Mouse (Mus musculus): ENCODE data around the gene Tent4a. TPM values are rescaled to one million over a fixed set of nuclear protein-coding genes. Genes with fewer than 3 reads are reported as not detected.

The Tent4a gene
- polyA plus RNA-seq, 1 experiment from 2014 or later: 10.4 TPM

DNA sequence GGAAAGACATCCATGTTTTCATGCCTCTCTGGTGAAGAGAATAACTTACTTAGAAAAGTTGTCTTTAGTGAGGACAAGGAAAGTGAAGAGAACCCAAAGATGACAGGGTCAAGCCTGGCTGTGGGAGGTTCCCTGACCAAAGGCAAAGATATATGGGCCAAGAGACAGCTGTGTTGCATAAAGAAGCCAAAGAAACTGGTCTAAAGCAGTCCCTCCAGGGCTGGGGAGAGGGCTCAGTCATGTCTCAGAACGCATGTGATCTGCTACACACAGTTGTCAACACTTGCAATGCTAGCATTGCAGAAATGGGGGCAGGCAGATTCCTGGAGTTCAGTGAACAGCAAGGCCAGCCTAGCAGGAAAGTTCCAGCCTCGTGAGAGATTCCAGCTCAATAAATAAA is 77.3 kb downstream of the Tent4a start:
- no peak overlapping the region for H3K9ac ChIP-seq (replicated peaks; ENCODE audit: low read depth, low read length)
- no peaks in the 10 kb centered on the region for H3K27me3 ChIP-seq (ENCODE audit: control insufficient read depth, insufficient read depth, low read length)
- H3K4me3 ChIP-seq (ENCODE audit: low read depth, low read length): no peak overlapping the region
- ATAC-seq (ENCODE audit: low read depth): no peak
- no peak overlapping the region for H3K4me2 ChIP-seq (ENCODE audit: low read depth, low read length)
- 74% methylated on average over 2 of the region's 2 CpGs for WGBS
- H3K36me3 ChIP-seq (ENCODE audit: control insufficient read depth, insufficient read depth, low read length): no peaks in the 10 kb centered on the region
- H3K9me3 ChIP-seq (ENCODE audit: control insufficient read depth, low read length): no peaks in the 10 kb centered on the region
- H3K27ac ChIP-seq (ENCODE audit: low read depth, low read length): no peak overlapping the region
- no peaks in the 10 kb centered on the region for H3K4me1 ChIP-seq (ENCODE audit: control insufficient read depth, insufficient read depth, low read length)

DNA sequence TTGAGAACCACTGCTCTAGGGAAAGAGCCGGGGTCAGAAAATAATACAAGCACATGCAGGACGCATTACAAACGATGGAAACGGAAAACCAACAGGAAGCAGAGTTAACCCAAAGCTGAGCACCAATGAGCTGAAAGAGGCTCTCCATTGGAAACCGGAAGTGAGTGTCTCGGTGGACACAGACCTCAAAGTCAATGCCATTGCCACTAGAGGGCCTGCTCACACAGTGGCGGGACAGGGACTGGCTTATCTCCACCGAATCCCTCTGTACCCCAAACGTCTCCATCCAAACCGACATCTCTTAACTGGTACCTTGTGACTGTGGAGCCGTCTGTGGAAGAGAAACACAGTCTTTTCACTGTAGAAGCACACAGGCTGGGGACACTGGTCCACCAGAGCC is 77.8 kb downstream of the Tent4a start:
- Histone ChIP-seq H3K4me2 (ENCODE audit: low read depth, low read length) (no peak overlapping the region), H3K9me3 (ENCODE audit: control insufficient read depth, low read length) (no peaks in the 10 kb centered on the region), H3K36me3 (ENCODE audit: control insufficient read depth, insufficient read depth, low read length) (no peaks in the 10 kb centered on the region), H3K9ac (replicated peaks; ENCODE audit: low read depth, low read length) (no peak overlapping the region), H3K27me3 (ENCODE audit: control insufficient read depth, insufficient read depth, low read length) (no peaks in the 10 kb centered on the region), H3K4me3 (ENCODE audit: low read depth, low read length) (no peak overlapping the region), H3K27ac (ENCODE audit: low read depth, low read length) (no peak overlapping the region), H3K4me1 (ENCODE audit: control insufficient read depth, insufficient read depth, low read length) (no peaks in the 10 kb centered on the region)
- 80% methylated on average over 11 of the region's 11 CpGs for WGBS
- no peak for ATAC-seq (ENCODE audit: low read depth)

DNA sequence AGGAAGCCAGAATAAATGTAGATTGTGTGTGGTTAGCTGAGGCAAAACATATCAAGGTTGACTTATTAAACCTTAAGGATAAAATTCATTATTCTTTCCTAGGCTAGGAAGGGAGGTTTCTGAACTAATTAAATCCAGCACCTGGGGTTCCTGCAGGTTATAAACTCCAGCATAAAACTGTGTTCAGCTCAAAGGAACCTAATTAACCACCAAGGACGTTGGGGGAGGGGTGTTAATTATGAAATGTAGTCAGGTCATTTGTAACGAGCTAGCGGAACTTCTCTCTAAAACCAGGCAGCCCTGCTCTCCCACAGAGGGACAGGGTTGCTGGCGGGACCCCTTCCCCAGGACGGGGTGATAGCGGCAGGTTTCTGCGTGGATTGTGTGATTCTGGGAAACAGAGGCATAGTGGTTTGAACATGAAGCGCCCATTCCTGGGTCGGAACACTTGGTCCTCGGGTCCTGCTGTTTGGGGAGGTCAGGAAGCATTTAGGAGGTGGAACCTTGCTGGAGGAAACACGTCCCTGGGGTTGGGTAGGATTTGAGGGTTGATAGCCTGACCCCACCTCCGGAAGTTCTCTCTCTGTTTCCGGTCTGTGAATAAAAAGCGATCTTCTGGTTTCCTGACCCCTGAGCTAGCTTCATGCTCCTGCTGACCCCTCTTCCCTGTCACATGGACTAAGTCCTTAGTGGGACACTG is 78.8 kb downstream of the Tent4a start:
- 59% methylated on average over 14 of the region's 14 CpGs for WGBS
- H3K4me2 ChIP-seq (ENCODE audit: low read depth, low read length): no peak overlapping the region

More for the DNA sequence above, 78.8 kb downstream of the Tent4a start:
- no peaks in the 10 kb centered on the region for H3K9me3 ChIP-seq (ENCODE audit: control insufficient read depth, low read length)
- no peaks in the 10 kb centered on the region for H3K4me1 ChIP-seq (ENCODE audit: control insufficient read depth, insufficient read depth, low read length)
- H3K36me3 ChIP-seq (ENCODE audit: control insufficient read depth, insufficient read depth, low read length): no peaks in the 10 kb centered on the region
- H3K27me3 ChIP-seq (ENCODE audit: control insufficient read depth, insufficient read depth, low read length): no peaks in the 10 kb centered on the region
- no peak overlapping the region for H3K9ac ChIP-seq (replicated peaks; ENCODE audit: low read depth, low read length)
- peak; percentile 20; the same call in 1 of the 2 replicates for ATAC-seq (ENCODE audit: low read depth)
- H3K4me3 ChIP-seq (ENCODE audit: low read depth, low read length): no peak overlapping the region
- H3K27ac ChIP-seq (ENCODE audit: low read depth, low read length): no peak overlapping the region

Other genes starting within 250 kb of the Tent4a start
- 73.5 and 85.4 TPM in 2 replicates for gene Nsun2, start 871 bp downstream of the Tent4a start, polyA plus RNA-seq (2014; fragmentation: Nextera tagmentation; extraction: Ambion mirVana)
- gene Srd5a1, start 76.8 kb upstream of the Tent4a start, polyA plus RNA-seq (2014; fragmentation: Nextera tagmentation; extraction: Ambion mirVana): 29.4 and 34.9 TPM in 2 replicates
- 72.7 and 73.1 TPM in 2 replicates for gene Ube2ql1, start 205.3 kb upstream of the Tent4a start, polyA plus RNA-seq (2014; fragmentation: Nextera tagmentation; extraction: Ambion mirVana)